Mouse (Mus musculus): ENCODE data around the gene Knstrn. TPM values are rescaled to one million over a fixed set of nuclear protein-coding genes. Genes with fewer than 3 reads are reported as not detected.

The Knstrn gene
- polyA plus RNA-seq, 1 experiment, result 2.1 TPM

DNA sequence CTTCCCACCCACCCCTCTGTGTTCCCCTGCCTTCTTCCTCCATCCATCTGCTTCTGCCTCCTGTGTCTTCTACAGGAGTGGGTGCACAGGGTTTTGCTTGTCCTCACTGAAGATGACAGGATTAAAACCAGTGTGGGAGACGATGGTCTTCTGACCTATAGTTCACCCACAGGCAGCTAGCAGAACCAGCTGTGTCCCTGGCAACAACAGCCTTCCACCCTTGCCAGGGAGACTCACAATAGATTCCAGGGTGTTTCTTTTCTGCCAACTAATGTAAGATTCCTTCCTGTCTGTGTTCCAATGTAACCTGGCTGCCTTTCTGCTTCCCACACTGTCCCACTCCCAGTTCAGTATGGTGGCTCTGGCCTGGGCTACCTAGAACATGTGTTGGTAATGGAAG, 57.2 kb downstream of the Knstrn start:
- Histone ChIP-seq H3K27me3 (ENCODE audit: control insufficient read depth, insufficient read depth, low read length) (no peaks in the 10 kb centered on the region), H3K27ac (ENCODE audit: insufficient read depth, low read length) (no peak overlapping the region), H3K4me3 (replicated peaks; ENCODE audit: insufficient read depth, low read depth, low read length) (no peak overlapping the region), H3K4me1 (ENCODE audit: control insufficient read depth, insufficient read depth, low read length) (peaks cover 7% of the 10 kb centered on the region; the same call in 1 of the 2 replicates)
- WGBS, result 15% methylated on average over 1 of the region's 1 CpGs
- no peak for DNase-seq
- TF ChIP-seq POLR2A (IDR thresholded peaks at IDR 0.05; ENCODE audit: borderline replicate concordance, insufficient read depth, low read length), result no peak
- TF ChIP-seq CTCF (IDR thresholded peaks at IDR 0.05; ENCODE audit: borderline replicate concordance, insufficient read depth, low read depth, low read length), result no peak

DNA sequence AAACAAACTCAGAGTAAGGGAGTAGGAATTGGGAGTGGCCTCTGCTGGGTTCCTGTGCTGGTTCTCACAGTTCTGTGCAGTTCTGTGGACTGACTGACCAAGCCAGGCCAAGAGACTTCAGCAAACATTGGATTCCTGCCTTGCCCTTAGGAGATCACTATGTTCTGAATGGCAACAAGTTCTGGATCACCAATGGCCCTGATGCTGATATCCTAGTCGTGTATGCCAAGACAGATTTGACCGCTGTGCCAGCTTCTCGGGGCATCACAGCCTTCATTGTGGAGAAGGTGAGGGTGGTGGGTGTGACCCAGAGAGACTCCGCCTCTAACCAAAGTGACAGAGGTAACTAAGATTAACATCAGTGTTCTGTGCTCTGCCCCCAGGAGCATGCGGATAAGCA, 59.2 kb downstream of the Knstrn start:
- TF ChIP-seq POLR2A (IDR thresholded peaks at IDR 0.05; ENCODE audit: borderline replicate concordance, insufficient read depth, low read length) (no peak), CTCF (IDR thresholded peaks at IDR 0.05; ENCODE audit: borderline replicate concordance, insufficient read depth, low read depth, low read length) (no peak)
- WGBS, result 77% methylated on average over 5 of the region's 5 CpGs
- no peaks in the 10 kb centered on the region for H3K27me3 ChIP-seq (ENCODE audit: control insufficient read depth, insufficient read depth, low read length)
- no peak overlapping the region for H3K4me3 ChIP-seq (replicated peaks; ENCODE audit: insufficient read depth, low read depth, low read length)
- peaks cover 7% of the 10 kb centered on the region; the same call in 1 of the 2 replicates for H3K4me1 ChIP-seq (ENCODE audit: control insufficient read depth, insufficient read depth, low read length)
- no peak for DNase-seq
- H3K27ac ChIP-seq (ENCODE audit: insufficient read depth, low read length), result no peak overlapping the region

DNA sequence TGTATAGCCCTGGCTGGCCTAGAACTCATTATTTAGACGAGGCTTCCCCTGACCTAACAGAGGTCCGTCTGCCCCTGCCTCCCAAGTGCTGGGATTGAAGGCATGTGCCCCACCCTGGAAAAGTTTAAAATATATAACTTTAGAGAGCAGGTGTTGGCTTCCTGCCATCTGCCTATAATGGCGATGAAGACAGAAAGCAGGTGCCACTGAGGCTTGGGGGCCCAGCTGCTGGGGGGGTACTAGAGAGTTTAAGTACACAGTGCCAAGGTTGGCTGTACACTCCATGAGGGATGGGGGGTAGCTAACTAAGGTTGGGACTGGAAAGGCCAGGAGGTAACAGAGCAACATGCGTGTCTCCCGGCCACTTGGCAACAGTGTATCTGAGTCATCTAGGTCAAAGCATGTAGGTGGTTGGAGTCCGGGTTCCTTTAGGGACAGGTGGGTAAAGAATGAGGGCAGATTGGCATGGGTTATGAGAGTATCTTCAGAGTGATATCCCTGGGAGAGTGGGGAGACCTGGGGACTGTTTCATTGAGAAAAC, 60.2 kb downstream of the Knstrn start:
- Histone ChIP-seq H3K4me3 (replicated peaks; ENCODE audit: insufficient read depth, low read depth, low read length) (no peak overlapping the region), H3K4me1 (ENCODE audit: control insufficient read depth, insufficient read depth, low read length) (peaks cover 7% of the 10 kb centered on the region; the same call in 1 of the 2 replicates), H3K27me3 (ENCODE audit: control insufficient read depth, insufficient read depth, low read length) (no peaks in the 10 kb centered on the region), H3K27ac (ENCODE audit: insufficient read depth, low read length) (no peak overlapping the region)
- no peak for TF ChIP-seq CTCF (IDR thresholded peaks at IDR 0.05; ENCODE audit: borderline replicate concordance, insufficient read depth, low read depth, low read length)
- TF ChIP-seq POLR2A (IDR thresholded peaks at IDR 0.05; ENCODE audit: borderline replicate concordance, insufficient read depth, low read length), result no peak
- peak; percentile 51 to 80 for DNase-seq
- 35% methylated on average over 6 of the region's 6 CpGs for WGBS

DNA sequence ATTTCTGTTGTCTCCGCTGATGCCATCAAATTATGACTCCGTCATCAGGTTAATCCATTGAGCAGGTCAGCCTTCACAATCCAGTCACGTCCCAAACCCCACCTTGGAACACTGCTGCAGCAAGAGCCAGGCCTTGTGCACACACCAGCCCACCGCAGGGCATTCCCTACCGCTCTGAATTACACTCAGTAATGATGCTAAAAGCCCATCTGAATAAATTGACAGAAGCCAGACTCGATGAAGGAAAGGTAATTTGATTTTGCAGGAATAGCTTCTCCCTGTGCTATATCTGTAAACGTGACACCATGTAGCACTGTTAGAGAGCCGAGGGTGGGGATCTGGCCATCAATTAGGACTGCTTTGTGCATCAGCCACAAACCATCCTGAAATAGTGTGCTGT, 61.5 kb downstream of the Knstrn start:
- no peak for DNase-seq
- no peak overlapping the region for H3K4me3 ChIP-seq (replicated peaks; ENCODE audit: insufficient read depth, low read depth, low read length)
- WGBS, result 93% methylated on average over 8 of the region's 8 CpGs
- TF ChIP-seq CTCF (IDR thresholded peaks at IDR 0.05; ENCODE audit: borderline replicate concordance, insufficient read depth, low read depth, low read length) (no peak), POLR2A (IDR thresholded peaks at IDR 0.05; ENCODE audit: borderline replicate concordance, insufficient read depth, low read length) (no peak)
- H3K4me1 ChIP-seq (ENCODE audit: control insufficient read depth, insufficient read depth, low read length), result peaks cover 7% of the 10 kb centered on the region; the same call in 1 of the 2 replicates
- H3K27ac ChIP-seq (ENCODE audit: insufficient read depth, low read length), result no peak overlapping the region
- H3K27me3 ChIP-seq (ENCODE audit: control insufficient read depth, insufficient read depth, low read length), result no peaks in the 10 kb centered on the region

DNA sequence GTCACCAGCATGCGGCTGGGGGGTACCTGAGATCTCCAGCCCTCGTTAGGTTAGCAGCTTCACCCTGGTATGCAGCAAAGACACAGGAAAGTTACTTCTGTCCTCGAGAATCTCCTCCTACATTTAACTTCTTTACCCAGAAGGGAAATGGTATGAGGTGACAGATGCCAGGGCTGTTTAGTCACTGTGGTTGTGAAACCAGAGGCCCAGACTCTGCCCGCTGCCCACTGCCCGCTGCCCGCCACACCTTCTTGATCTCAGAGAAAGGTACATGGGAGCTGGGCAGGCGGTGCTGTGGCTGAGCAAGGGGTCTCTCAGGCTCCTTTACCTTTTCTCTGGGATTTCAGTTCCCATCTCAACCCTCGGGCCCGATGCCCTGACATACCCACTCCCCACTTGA, 62.6 kb downstream of the Knstrn start:
- 94% methylated on average over 9 of the region's 9 CpGs for WGBS

DNA sequence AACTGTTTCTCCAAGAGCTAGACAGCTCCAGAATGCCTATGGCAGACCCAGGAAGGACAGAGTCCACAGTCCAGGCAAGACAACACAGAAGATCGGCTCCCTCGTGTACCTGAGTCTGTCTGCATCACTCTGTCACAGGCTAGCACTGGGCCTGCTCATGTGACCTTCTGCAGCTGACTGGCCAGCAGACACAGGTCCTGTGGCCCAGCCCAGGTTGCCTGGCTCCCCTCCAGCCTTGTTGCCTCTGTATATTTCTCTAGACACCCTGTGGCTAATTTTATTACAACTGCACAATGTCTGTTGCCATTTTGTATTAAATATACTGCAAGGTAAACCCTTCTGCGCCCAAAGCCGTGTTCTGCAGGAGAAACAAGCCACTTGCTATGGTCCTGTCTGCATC, 67.2 kb downstream of the Knstrn start:
- Histone ChIP-seq H3K27ac (ENCODE audit: insufficient read depth, low read length) (no peak overlapping the region), H3K4me3 (replicated peaks; ENCODE audit: insufficient read depth, low read depth, low read length) (no peak overlapping the region), H3K4me1 (ENCODE audit: control insufficient read depth, insufficient read depth, low read length) (no peaks in the 10 kb centered on the region), H3K27me3 (ENCODE audit: control insufficient read depth, insufficient read depth, low read length) (no peaks in the 10 kb centered on the region)
- DNase-seq, result no peak
- WGBS, result 76% methylated on average over 4 of the region's 4 CpGs
- no peak for TF ChIP-seq POLR2A (IDR thresholded peaks at IDR 0.05; ENCODE audit: borderline replicate concordance, insufficient read depth, low read length)
- TF ChIP-seq CTCF (IDR thresholded peaks at IDR 0.05; ENCODE audit: borderline replicate concordance, insufficient read depth, low read depth, low read length), result no peak

More for the DNA sequence above, 62.6 kb downstream of the Knstrn start:
- H3K27ac ChIP-seq (ENCODE audit: insufficient read depth, low read length), result no peak overlapping the region
- no peak for TF ChIP-seq CTCF (IDR thresholded peaks at IDR 0.05; ENCODE audit: borderline replicate concordance, insufficient read depth, low read depth, low read length)
- no peak for TF ChIP-seq POLR2A (IDR thresholded peaks at IDR 0.05; ENCODE audit: borderline replicate concordance, insufficient read depth, low read length)
- DNase-seq, result no peak
- peaks cover 7% of the 10 kb centered on the region; the same call in 1 of the 2 replicates for H3K4me1 ChIP-seq (ENCODE audit: control insufficient read depth, insufficient read depth, low read length)
- H3K27me3 ChIP-seq (ENCODE audit: control insufficient read depth, insufficient read depth, low read length), result no peaks in the 10 kb centered on the region
- no peak overlapping the region for H3K4me3 ChIP-seq (replicated peaks; ENCODE audit: insufficient read depth, low read depth, low read length)

DNA sequence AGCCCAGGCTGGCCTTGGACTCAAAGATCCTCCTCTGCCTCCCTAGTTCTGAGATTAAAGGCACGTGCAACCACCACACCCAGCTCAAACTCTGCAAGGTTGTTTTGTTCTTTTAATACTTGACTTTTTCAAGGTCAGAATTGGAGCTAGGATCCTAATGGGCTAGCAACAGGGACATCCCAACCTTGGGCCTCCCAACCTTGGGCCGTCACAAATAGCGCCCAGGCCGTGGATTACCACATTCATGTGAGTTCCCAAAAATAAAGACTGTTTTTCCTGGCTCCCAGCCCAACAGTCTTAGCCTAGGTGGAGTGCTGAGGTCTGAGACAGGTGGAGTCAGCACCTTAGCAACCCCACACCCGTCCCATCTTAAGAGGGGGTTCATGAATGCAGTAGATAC, 68.2 kb downstream of the Knstrn start:
- DNase-seq, result no peak
- Histone ChIP-seq H3K27ac (ENCODE audit: insufficient read depth, low read length) (no peak overlapping the region), H3K27me3 (ENCODE audit: control insufficient read depth, insufficient read depth, low read length) (no peaks in the 10 kb centered on the region), H3K4me1 (ENCODE audit: control insufficient read depth, insufficient read depth, low read length) (no peaks in the 10 kb centered on the region), H3K4me3 (replicated peaks; ENCODE audit: insufficient read depth, low read depth, low read length) (no peak overlapping the region)
- 69% methylated on average over 5 of the region's 5 CpGs for WGBS
- TF ChIP-seq POLR2A (IDR thresholded peaks at IDR 0.05; ENCODE audit: borderline replicate concordance, insufficient read depth, low read length) (no peak), CTCF (IDR thresholded peaks at IDR 0.05; ENCODE audit: borderline replicate concordance, insufficient read depth, low read depth, low read length) (no peak)

DNA sequence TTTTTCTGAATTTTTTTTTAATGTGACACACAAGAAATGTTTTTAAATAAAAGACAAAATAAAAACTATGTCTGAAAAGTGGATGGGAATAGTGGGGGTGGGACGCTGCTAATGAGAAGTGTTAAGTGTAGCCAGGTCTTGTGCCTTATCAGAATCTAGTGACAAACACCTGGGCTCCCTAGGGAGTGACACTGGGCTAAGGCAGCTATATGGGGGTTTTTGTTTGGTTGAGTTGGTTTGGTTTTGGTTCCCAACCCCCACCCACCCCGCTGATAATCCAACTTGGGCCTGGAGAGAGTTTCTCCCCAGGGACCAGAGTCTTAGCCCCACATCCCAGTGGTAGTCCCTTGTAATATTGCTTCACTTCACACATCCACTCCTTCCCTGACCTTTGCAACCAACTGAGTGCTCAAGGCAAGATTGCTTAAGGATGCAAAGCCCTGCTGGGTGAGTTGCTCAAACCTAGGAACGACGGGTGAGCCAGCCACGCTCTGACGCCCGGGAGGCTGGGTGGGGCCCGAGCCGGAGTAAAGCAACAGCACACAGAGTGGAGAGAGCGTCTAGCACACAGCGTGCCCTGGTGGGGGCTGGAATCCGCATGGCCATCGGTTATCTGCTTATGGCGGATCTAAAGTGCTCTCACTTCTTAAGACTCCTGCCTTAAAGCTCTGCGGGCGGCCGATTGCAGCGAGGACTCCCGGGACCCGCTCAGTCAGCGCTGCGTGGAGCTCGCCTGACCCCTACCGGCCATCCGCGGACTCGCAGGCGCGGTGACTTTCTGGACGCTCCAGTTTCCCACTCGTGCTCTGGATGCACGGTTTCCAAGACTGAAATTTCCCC, 69.3 kb downstream of the Knstrn start:
- H3K4me3 ChIP-seq (replicated peaks; ENCODE audit: insufficient read depth, low read depth, low read length), result peak overlapping the region; percentile 59
- no peak for TF ChIP-seq POLR2A (IDR thresholded peaks at IDR 0.05; ENCODE audit: borderline replicate concordance, insufficient read depth, low read length)
- peak; percentile 98 for TF ChIP-seq CTCF (IDR thresholded peaks at IDR 0.05; ENCODE audit: borderline replicate concordance, insufficient read depth, low read depth, low read length)
- no peaks in the 10 kb centered on the region for H3K4me1 ChIP-seq (ENCODE audit: control insufficient read depth, insufficient read depth, low read length)
- DNase-seq, result peak; percentile 79 to 93
- H3K27ac ChIP-seq (ENCODE audit: insufficient read depth, low read length), result no peak overlapping the region
- WGBS, result 2% methylated on average over 32 of the region's 32 CpGs
- H3K27me3 ChIP-seq (ENCODE audit: control insufficient read depth, insufficient read depth, low read length), result no peaks in the 10 kb centered on the region
